Mouse (Mus musculus): ENCODE measurements around the gene Papolb.
A peak's percentile ranks its signal among the peaks of the same experiment; 100 is the strongest.

Papolb gene

GRCm38 (mm10) chr5:142529915-142530314 is at the start of gene Papolb:
TSS of gene Papolb (minus strand) at chr5:142530076.
- no peak for DNase-seq (ENCODE audit: low spot score in 2 of 2)

DNA sequence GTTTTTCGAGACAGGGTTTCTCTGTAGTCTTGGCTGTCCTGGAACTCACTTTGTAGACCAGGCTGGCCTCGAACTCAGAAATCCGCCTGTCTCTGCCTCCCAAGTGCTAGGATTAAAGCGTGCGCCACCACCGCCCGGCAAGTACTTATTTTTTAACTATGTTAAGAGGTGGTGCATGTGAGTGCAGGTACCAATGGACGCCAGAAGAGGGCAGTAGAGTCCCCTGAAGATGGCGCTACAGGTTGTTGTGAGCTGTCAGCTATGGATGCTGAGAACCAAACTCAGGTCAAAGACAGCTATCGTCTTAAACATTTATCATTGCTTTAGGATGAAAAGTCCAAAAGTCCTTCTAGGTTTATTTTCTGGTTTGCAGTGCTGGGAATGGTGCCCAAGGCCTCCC is 48.3 kb upstream of the Papolb start:
- DNase-seq (ENCODE audit: low spot score in 2 of 2) = no peak

- no peak for DNase-seq (ENCODE audit: low spot score in 2 of 2)
Observed at GRCm38 (mm10) chr5:142576832-142577231, 47.0 kb upstream of the Papolb start.

- no peak for DNase-seq (ENCODE audit: low spot score in 2 of 2)
Observed at GRCm38 (mm10) chr5:142574323-142575057, 44.6 kb upstream of the Papolb start.

DNA sequence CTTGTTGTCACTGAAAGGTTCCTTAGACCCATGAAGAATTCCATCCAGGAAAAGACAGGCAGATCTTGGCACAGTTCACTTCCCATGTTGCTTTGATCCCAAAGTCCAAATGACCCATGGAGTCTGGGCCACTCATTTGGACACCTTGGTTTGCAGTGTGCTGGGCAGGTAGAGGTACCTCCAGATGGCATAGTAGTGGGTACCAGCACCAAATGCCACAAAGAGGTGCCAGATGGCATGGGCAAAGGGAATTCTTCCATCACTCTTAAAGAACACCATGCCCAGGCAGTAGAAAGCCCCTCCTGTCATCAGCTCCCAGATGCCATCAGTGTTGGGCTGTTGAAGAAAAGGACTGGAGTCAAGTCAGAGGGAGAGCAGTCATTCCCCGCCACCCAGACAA is 34.7 kb upstream of the Papolb start:
- no peak for DNase-seq (ENCODE audit: low spot score in 2 of 2)

GRCm38 (mm10) chr5:142560261-142560660 is 30.4 kb upstream of the Papolb start:
- no peak for DNase-seq (ENCODE audit: low spot score in 2 of 2)

DNA sequence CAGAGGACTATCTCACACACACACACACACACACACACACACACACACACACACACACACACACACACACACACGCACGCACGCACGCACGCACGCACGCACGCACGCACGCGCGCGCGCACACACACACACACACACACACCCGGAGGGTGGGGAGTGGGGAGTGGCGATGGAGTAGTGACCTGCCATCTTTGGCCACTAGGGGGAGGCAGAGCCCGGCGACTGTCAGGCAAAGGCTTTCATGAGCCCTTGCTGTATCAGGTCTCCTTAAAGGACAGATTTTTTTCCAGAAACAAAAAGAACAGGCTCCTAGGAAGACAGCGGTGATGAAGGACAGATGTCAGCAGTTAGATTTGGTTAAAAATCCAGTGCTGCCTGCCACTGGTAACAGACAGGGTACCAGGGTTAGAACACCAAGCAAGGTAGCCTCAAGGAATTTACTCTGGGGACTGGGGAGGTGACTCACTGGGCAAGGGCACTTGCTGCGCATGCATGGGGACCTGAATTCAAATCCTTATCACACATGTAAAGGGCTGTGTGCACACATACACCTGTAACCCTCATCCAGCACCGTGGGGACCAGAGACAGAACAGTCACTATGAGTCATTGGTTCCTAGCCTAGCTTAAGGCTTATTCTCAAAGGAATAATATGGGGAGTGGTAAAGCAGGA is 27.7 kb upstream of the Papolb start:
- peak; percentile 69 to 86 for DNase-seq (ENCODE audit: low spot score in 2 of 2)

GRCm38 (mm10) chr5:142556721-142557120 is 26.8 kb upstream of the Papolb start:
- DNase-seq (ENCODE audit: low spot score in 2 of 2) = no peak

GRCm38 (mm10) chr5:142555866-142556265 is 26.0 kb upstream of the Papolb start:
- DNase-seq (ENCODE audit: low spot score in 2 of 2) = no peak

DNA sequence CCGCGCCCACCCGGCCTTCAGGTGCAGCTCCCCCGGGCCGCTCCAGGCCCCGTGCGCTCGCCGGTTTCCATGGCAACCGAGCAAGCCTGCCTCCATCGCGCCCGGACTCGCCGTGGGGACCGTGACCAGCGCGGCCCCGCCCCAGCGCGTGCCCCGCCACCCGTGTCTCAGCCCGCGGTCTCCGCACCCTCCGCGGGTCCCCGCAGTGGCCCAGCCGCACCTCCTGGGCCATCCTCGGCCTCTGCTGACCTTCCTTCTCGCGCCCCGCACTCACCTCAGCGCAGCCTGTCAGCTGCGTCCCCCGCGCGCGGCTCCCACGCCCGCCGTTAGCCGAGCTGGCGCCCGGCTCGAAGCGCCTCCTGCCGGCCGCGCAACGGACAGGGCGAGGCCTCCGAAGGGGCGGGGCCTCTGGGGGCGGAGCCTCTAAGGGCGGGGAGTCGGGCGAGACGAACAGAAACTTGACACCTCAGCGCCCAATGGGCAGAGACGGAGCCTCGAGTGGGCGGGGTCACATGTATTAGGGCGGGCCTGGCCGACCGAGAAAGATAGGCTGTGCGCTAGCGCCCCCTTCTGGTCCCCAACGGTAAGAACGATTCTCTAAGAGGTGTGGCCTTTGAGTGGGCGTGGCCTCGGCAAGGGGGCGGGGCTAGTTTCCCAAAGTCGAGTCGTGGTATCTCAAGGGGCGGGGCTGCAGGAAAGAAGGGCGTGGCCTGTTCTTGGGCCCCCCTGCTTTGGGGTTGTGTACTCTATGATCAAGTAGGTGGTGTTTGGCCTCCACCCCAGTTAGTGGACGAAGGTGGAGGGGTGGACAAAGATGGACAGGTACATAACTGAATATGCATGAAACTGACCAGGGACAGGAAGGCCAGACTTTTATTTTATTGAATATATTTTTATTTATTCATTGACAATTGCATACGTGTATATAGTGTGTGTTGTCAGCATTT is 21.1 kb upstream of the Papolb start, which contains the start of gene Radil:
Radil (minus strand) TSS at position 393 of the 947 bp plus-strand sequence.
- peak; percentile 96 to 99 for DNase-seq (ENCODE audit: low spot score in 2 of 2)

GRCm38 (mm10) chr5:142549961-142550705 is 20.3 kb upstream of the Papolb start:
- DNase-seq (ENCODE audit: low spot score in 2 of 2) = peak; percentile 39 to 46

GRCm38 (mm10) chr5:142549441-142549840 is 19.6 kb upstream of the Papolb start:
- no peak for DNase-seq (ENCODE audit: low spot score in 2 of 2)

- DNase-seq (ENCODE audit: low spot score in 2 of 2) = no peak
Observed at GRCm38 (mm10) chr5:142547066-142547465, 17.2 kb upstream of the Papolb start.

DNA sequence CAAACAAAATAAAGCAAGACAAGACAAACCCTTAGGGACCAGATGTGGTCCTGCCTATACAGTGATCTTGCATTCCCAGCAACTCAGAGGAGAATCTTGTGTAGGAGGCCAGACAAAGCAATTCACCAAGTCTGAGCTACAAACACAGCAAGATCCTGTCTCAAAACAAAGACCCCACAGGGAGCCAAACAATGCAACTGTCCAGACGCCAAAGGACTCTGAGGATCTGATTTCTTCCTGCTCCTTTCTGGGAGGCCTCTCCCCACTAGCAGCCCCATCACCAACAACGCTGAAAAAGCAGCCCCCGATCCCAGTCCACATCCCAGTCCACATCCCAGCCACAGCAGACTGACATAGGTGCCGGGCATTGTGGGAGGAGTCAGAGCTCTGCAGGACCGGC is 16.5 kb upstream of the Papolb start:
- DNase-seq (ENCODE audit: low spot score in 2 of 2) = no peak

DNA sequence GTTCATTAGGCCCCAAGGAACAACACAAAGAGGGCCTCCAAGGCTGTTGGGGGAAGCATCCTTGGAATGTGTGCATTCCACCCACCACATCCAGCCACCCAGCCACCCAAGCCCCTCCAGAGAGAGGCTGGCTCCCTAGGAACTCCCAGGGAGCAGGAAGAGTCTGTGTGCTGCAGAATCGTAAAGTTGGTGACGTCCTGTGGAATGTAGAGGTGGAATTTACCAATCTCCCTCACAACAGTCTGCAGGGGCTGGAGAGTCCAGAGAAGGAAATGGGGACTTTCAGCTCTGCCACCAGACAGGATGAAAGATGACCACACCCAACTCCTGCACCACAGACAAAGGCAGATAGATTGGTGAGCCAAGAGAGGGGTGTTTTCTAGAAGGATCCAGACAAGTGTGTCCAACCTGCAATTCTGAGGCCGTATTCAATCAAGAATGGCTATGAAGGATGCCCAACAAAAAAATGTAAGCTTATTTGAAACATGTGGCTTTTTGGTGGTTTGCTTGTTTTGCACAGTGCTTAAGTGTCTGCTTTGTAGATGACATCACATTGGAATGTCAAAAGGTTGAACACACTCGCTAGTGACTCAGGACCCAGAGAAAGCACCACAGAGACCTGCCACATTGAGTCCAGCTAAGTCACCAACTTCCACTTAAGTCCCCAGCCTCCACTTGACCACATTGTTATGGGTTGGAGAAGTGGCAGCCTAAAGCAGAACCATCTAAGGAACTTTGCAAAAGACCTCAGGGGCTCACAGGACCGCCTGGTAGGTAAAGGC is 15.3 kb upstream of the Papolb start:
- no peak for DNase-seq (ENCODE audit: low spot score in 2 of 2)

DNA sequence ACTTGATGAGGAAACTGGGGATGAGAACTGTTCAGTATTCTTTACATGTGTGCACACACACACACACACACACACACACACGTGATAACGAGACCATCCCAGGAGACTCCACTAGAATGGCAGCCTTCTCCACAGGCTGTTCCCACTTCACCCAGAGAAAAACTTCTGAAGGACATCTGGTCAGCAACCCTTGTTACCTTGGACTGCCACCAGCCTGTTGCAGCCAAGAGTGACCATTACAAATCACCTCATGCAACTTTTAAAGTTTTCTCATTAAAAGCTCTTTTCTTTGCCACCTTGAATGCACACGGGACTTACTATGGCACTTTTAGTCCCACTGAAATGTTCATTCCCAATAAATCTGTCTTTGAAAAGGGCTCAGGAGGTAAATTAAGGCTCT is 7.4 kb upstream of the Papolb start:
- DNase-seq (ENCODE audit: low spot score in 2 of 2) = no peak

GRCm38 (mm10) chr5:142535388-142535787 is 5.5 kb upstream of the Papolb start:
- no peak for DNase-seq (ENCODE audit: low spot score in 2 of 2)

GRCm38 (mm10) chr5:142524711-142525464 is 5.0 kb downstream of the Papolb start:
- DNase-seq (ENCODE audit: low spot score in 2 of 2) = no peak

GRCm38 (mm10) chr5:142521195-142521866 is 8.5 kb downstream of the Papolb start:
- DNase-seq (ENCODE audit: low spot score in 2 of 2) = no peak
